Mouse (Mus musculus): ENCODE measurements around the gene Elf4. TPM values are rescaled to one million over a fixed set of nuclear protein-coding genes. Genes with fewer than 3 reads are reported as not detected.

Gene Elf4
- polyA plus RNA-seq, 1 experiment from 2014 or later, result 1.6 TPM

- H3K4me3 ChIP-seq (replicated peaks), result no peak overlapping the region
- no peaks in the 10 kb centered on the region for H3K36me3 ChIP-seq (replicated peaks)
- 46% methylated on average over 6 of the region's 6 CpGs for WGBS
- H3K4me1 ChIP-seq, result no peaks in the 10 kb centered on the region
- no peaks in the 10 kb centered on the region for H3K9me3 ChIP-seq
- no peak overlapping the region for H3K4me2 ChIP-seq
- H3K9ac ChIP-seq, result no peak overlapping the region
- H3K27ac ChIP-seq, result no peak overlapping the region
- no peak for ATAC-seq (ENCODE audit: low FRiP score)
- H3K27me3 ChIP-seq, result no peaks in the 10 kb centered on the region
Observed at GRCm38 (mm10) chrX:48433527-48433899, 29.4 kb downstream of the Elf4 start.

- no peaks in the 10 kb centered on the region for H3K27me3 ChIP-seq
- no peaks in the 10 kb centered on the region for H3K36me3 ChIP-seq (replicated peaks)
- H3K4me3 ChIP-seq (replicated peaks), result no peak overlapping the region
- no peak for ATAC-seq (ENCODE audit: low FRiP score)
- no peak overlapping the region for H3K9ac ChIP-seq
- 72% methylated on average over 15 of the region's 15 CpGs for WGBS
- H3K4me1 ChIP-seq, result no peaks in the 10 kb centered on the region
- H3K27ac ChIP-seq, result no peak overlapping the region
- no peaks in the 10 kb centered on the region for H3K9me3 ChIP-seq
- H3K4me2 ChIP-seq, result no peak overlapping the region
Observed at GRCm38 (mm10) chrX:48432599-48433526, 30.1 kb downstream of the Elf4 start.

- no peaks in the 10 kb centered on the region for H3K4me1 ChIP-seq
- 40% methylated on average over 6 of the region's 6 CpGs for WGBS
- no peak overlapping the region for H3K9ac ChIP-seq
- no peaks in the 10 kb centered on the region for H3K9me3 ChIP-seq
- H3K4me3 ChIP-seq (replicated peaks), result no peak overlapping the region
- ATAC-seq (ENCODE audit: low FRiP score), result no peak
- H3K4me2 ChIP-seq, result no peak overlapping the region
- no peaks in the 10 kb centered on the region for H3K36me3 ChIP-seq (replicated peaks)
- no peaks in the 10 kb centered on the region for H3K27me3 ChIP-seq
- no peak overlapping the region for H3K27ac ChIP-seq
Observed at GRCm38 (mm10) chrX:48429538-48429937, 33.4 kb downstream of the Elf4 start.

GRCm38 (mm10) chrX:48429100-48429499 lies 33.8 kb downstream of the Elf4 start:
- H3K27me3 ChIP-seq, result no peaks in the 10 kb centered on the region

GRCm38 (mm10) chrX:48428642-48429041 lies 34.3 kb downstream of the Elf4 start:
- Histone ChIP-seq H3K4me2 (no peak overlapping the region), H3K27me3 (no peaks in the 10 kb centered on the region), H3K27ac (no peak overlapping the region), H3K9me3 (no peaks in the 10 kb centered on the region), H3K9ac (no peak overlapping the region), H3K36me3 (replicated peaks) (no peaks in the 10 kb centered on the region), H3K4me1 (no peaks in the 10 kb centered on the region), H3K4me3 (replicated peaks) (no peak overlapping the region)
- WGBS, result 86% methylated on average over 8 of the region's 8 CpGs
- no peak for ATAC-seq (ENCODE audit: low FRiP score)

More at GRCm38 (mm10) chrX:48429100-48429499, 33.8 kb downstream of the Elf4 start:
- Histone ChIP-seq H3K4me2 (no peak overlapping the region), H3K9me3 (no peaks in the 10 kb centered on the region), H3K4me1 (no peaks in the 10 kb centered on the region), H3K4me3 (replicated peaks) (no peak overlapping the region), H3K9ac (no peak overlapping the region), H3K36me3 (replicated peaks) (no peaks in the 10 kb centered on the region), H3K27ac (no peak overlapping the region)
- ATAC-seq (ENCODE audit: low FRiP score), result no peak

- Histone ChIP-seq H3K9me3 (no peaks in the 10 kb centered on the region), H3K4me1 (no peaks in the 10 kb centered on the region), H3K36me3 (replicated peaks) (no peaks in the 10 kb centered on the region), H3K9ac (no peak overlapping the region), H3K27me3 (no peaks in the 10 kb centered on the region), H3K4me2 (no peak overlapping the region), H3K27ac (no peak overlapping the region), H3K4me3 (replicated peaks) (no peak overlapping the region)
- ATAC-seq (ENCODE audit: low FRiP score), result no peak
- WGBS, result 88% methylated on average over 6 of the region's 6 CpGs
Observed at GRCm38 (mm10) chrX:48428241-48428640, 34.7 kb downstream of the Elf4 start.

GRCm38 (mm10) chrX:48425280-48425679 lies 37.7 kb downstream of the Elf4 start:
- Histone ChIP-seq H3K27ac (no peak overlapping the region), H3K36me3 (replicated peaks) (no peaks in the 10 kb centered on the region), H3K4me2 (no peak overlapping the region), H3K4me3 (replicated peaks) (no peak overlapping the region), H3K4me1 (no peaks in the 10 kb centered on the region), H3K9me3 (no peaks in the 10 kb centered on the region), H3K27me3 (no peaks in the 10 kb centered on the region), H3K9ac (no peak overlapping the region)
- WGBS, result 78% methylated on average over 7 of the region's 7 CpGs
- no peak for ATAC-seq (ENCODE audit: low FRiP score)

- no peak overlapping the region for H3K9ac ChIP-seq
- H3K4me1 ChIP-seq, result no peaks in the 10 kb centered on the region
- no peak overlapping the region for H3K4me3 ChIP-seq (replicated peaks)
- H3K36me3 ChIP-seq (replicated peaks), result no peaks in the 10 kb centered on the region
- 61% methylated on average over 3 of the region's 3 CpGs for WGBS
- no peak overlapping the region for H3K27ac ChIP-seq
- no peak overlapping the region for H3K4me2 ChIP-seq
- ATAC-seq (ENCODE audit: low FRiP score), result no peak
- no peaks in the 10 kb centered on the region for H3K9me3 ChIP-seq
- no peaks in the 10 kb centered on the region for H3K27me3 ChIP-seq
Observed at GRCm38 (mm10) chrX:48424583-48424982, 38.3 kb downstream of the Elf4 start.

- no peak overlapping the region for H3K4me3 ChIP-seq (replicated peaks)
- no peaks in the 10 kb centered on the region for H3K4me1 ChIP-seq
- H3K36me3 ChIP-seq (replicated peaks), result no peaks in the 10 kb centered on the region
- H3K4me2 ChIP-seq, result no peak overlapping the region
- WGBS, result 75% methylated on average over 1 of the region's 1 CpGs
- H3K9ac ChIP-seq, result no peak overlapping the region
- no peaks in the 10 kb centered on the region for H3K9me3 ChIP-seq
- no peak for ATAC-seq (ENCODE audit: low FRiP score)
- no peaks in the 10 kb centered on the region for H3K27me3 ChIP-seq
- H3K27ac ChIP-seq, result no peak overlapping the region
Observed at GRCm38 (mm10) chrX:48423671-48424070, 39.3 kb downstream of the Elf4 start.

GRCm38 (mm10) chrX:48422986-48423385 lies 39.9 kb downstream of the Elf4 start:
- Histone ChIP-seq H3K27ac (no peak overlapping the region), H3K4me2 (no peak overlapping the region), H3K4me1 (no peaks in the 10 kb centered on the region), H3K36me3 (replicated peaks) (no peaks in the 10 kb centered on the region), H3K4me3 (replicated peaks) (no peak overlapping the region), H3K9me3 (no peaks in the 10 kb centered on the region), H3K9ac (no peak overlapping the region), H3K27me3 (no peaks in the 10 kb centered on the region)
- 30% methylated on average over 4 of the region's 4 CpGs for WGBS
- ATAC-seq (ENCODE audit: low FRiP score), result no peak

- H3K4me2 ChIP-seq, result no peak overlapping the region
- H3K4me3 ChIP-seq (replicated peaks), result no peak overlapping the region
- no peaks in the 10 kb centered on the region for H3K9me3 ChIP-seq
- no peaks in the 10 kb centered on the region for H3K4me1 ChIP-seq
- WGBS, result 85% methylated on average over 2 of the region's 2 CpGs
- H3K36me3 ChIP-seq (replicated peaks), result no peaks in the 10 kb centered on the region
- H3K9ac ChIP-seq, result no peak overlapping the region
- no peaks in the 10 kb centered on the region for H3K27me3 ChIP-seq
- H3K27ac ChIP-seq, result no peak overlapping the region
- ATAC-seq (ENCODE audit: low FRiP score), result no peak
Observed at GRCm38 (mm10) chrX:48418417-48418816, 44.5 kb downstream of the Elf4 start.

- Histone ChIP-seq H3K4me3 (replicated peaks) (no peak overlapping the region), H3K9me3 (0 out of 2 replicates have a peak, but pooled peaks cover 3% of the 10 kb centered on the region), H3K27me3 (no peaks in the 10 kb centered on the region), H3K4me2 (no peak overlapping the region), H3K36me3 (replicated peaks) (no peaks in the 10 kb centered on the region), H3K27ac (no peak overlapping the region), H3K9ac (no peak overlapping the region), H3K4me1 (no peaks in the 10 kb centered on the region)
- ATAC-seq (ENCODE audit: low FRiP score), result no peak
- WGBS, result 81% methylated on average over 5 of the region's 5 CpGs
Observed at GRCm38 (mm10) chrX:48414291-48414690, 48.6 kb downstream of the Elf4 start.

GRCm38 (mm10) chrX:48412629-48413028 lies 50.3 kb downstream of the Elf4 start:
- Histone ChIP-seq H3K9me3 (0 out of 2 replicates have a peak, but pooled peaks cover 3% of the 10 kb centered on the region), H3K36me3 (replicated peaks) (no peaks in the 10 kb centered on the region), H3K4me1 (no peaks in the 10 kb centered on the region), H3K27me3 (no peaks in the 10 kb centered on the region), H3K9ac (no peak overlapping the region), H3K4me2 (no peak overlapping the region), H3K4me3 (replicated peaks) (no peak overlapping the region), H3K27ac (no peak overlapping the region)
- 78% methylated on average over 6 of the region's 6 CpGs for WGBS
- no peak for ATAC-seq (ENCODE audit: low FRiP score)

Measured in forebrain, embryonic 12.5 days (tissue).